Mouse (Mus musculus) G1E-ER4 (cell line): ENCODE results near the gene Ltn1. TPM values are rescaled to one million over a fixed set of nuclear protein-coding genes. Genes with fewer than 3 reads are reported as not detected.

ENCODE experiments used
- GATA1 ChIP-seq: IDR thresholded peaks from one replicate; pipeline ENCODE4 v1.8.0; 2012; ENCODE audit warnings: low read length, inconsistent platforms
- polyA plus RNA-seq: library from polyadenylated mRNA; stranded (reverse); fragments of >175 nt; gene quantifications from 2 replicates; pipeline ENCODE4 v1.2.3, GENCODE M21; 2012

Ltn1 gene
- polyA plus RNA-seq, 1 experiment = 3.5 TPM

DNA sequence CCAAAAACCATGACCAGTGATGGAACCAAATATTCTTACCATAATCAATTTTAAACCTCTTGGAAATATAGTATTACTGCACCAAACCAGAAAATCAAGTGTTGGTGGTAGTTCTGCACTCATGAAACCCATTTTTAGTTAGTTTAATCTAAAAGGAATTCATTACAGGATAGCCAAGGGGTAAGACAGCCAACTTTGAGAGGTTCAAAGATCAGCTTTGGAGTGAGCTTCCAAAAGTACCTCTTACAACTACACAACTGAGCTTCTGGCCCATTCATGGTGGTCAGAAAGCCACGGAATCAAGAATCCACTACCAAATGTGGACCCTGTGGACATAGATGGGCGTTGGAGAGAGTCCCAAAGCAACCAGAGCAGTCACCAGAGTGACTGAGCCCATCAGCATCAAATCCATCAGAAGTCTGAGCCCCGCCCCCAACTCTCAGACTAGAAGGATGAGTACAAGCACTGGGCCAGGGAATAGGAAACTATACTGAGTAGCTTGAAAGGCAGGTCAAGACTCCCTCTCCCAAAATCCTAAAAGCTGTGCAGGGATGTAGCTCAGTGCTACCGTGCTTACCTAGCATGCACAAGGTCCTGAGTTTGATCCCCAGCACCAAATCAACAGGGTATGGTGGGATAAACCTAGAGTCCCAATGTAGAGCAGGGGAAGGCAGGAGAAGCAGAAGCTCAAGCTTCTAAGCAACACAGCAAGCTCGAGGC, 80.9 kb downstream of the Ltn1 start:
- no peak for TF ChIP-seq GATA1

GRCm38 (mm10) chr16:87348133-87348532, 84.3 kb downstream of the Ltn1 start:
- TF ChIP-seq GATA1 = no peak

DNA sequence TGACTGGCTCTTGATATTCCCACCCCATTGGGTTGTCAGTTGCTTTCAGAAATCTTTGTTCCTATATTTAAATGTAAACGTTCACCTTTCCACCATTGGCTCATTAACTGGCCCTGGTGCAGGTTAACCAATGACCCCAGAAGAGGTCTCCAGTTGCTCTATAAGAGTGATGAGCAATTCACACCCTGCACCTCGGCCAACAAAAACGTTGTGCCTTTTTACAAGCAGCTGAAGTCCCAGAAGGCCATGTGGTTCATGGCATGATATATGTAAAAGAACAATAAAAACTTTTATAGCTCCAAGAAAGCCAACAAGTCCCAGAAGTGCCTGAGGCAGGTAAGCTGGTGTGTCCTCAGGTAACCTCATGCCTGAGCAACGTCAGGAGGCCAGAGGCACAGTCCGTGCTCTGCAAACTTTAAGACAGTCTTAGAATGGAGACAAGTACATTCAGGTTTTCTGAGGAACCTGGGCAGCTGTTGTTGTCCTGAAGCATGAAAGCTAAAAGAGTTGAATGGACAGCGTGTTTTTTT, 91.3 kb downstream of the Ltn1 start:
- no peak for TF ChIP-seq GATA1

DNA sequence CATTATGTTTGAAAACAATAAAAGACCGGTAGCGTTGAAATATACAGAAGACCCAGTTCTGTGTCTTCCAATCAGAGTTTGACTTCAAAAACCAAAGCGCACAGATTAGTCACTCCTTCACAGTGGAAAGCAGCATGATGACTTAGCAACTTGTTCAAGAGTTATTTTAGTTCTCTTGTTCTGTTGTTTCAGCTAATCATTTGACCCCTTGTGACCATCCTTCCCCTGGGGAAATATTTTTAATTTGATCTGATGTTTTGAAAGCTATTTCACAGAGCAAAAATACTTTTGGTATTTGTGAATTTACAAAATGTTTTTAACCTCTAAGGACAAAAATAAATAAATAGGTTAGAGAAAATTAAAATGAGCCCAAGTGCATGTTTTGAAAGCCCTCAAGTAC, 97.7 kb downstream of the Ltn1 start:
- TF ChIP-seq GATA1 = no peak

- no peak for TF ChIP-seq GATA1
Observed at GRCm38 (mm10) chr16:87329986-87330385, 102.4 kb downstream of the Ltn1 start.

Other genes with a start within 250 kb of the Ltn1 start
- 6.0 and 8.0 TPM in 2 replicates for gene N6amt1, start 78.4 kb downstream of the Ltn1 start, polyA plus RNA-seq
- gene Rwdd2b, start 8.0 kb upstream of the Ltn1 start, polyA plus RNA-seq = 1.8 and 2.5 TPM in 2 replicates
- gene Usp16, start 22.1 kb upstream of the Ltn1 start, polyA plus RNA-seq = 19.0 and 24.3 TPM in 2 replicates
- gene Cct8, start 63.3 kb upstream of the Ltn1 start, polyA plus RNA-seq = 93.4 and 133 TPM in 2 replicates
- not detected in 2 replicates for gene Map3k7cl, start 120.7 kb upstream of the Ltn1 start, polyA plus RNA-seq